Mouse (Mus musculus) olfactory bulb, adult 2 months (tissue): ENCODE measurements around the gene Cend1. TPM values are rescaled to one million over a fixed set of nuclear protein-coding genes. Genes with fewer than 3 reads are reported as not detected.

Source experiments
- H3K27ac ChIP-seq: fragments of 200-500 bp; 2 replicates; pipeline ENCODE4 v1.5.1; 2012; ENCODE audit warnings: low read depth, low read length; ENCODE audit not compliant: insufficient read depth
- H3K4me1 ChIP-seq: fragments of 200-500 bp; 2 replicates; pipeline ENCODE4 v1.6.1; 2012; ENCODE audit warnings: low read length; ENCODE audit not compliant: control insufficient read depth, insufficient read depth
- H3K4me3 ChIP-seq: fragments of 200-500 bp; 2 replicates; pipeline ENCODE4 v1.5.1; 2012; ENCODE audit warnings: mild to moderate bottlenecking, low read depth, low read length, moderate library complexity; ENCODE audit not compliant: insufficient read depth
- CTCF ChIP-seq: fragments of 200-500 bp; IDR thresholded peaks from 2 replicates; pipeline ENCODE4 v1.5.1; 2012; ENCODE audit warnings: low read depth, mild to moderate bottlenecking, low read length, moderate library complexity; ENCODE audit not compliant: insufficient read depth
- POLR2A ChIP-seq: fragments of 200-500 bp; IDR thresholded peaks from 2 replicates; pipeline ENCODE4 v1.6.1; 2012; ENCODE audit warnings: mild to moderate bottlenecking, low read depth, low read length, moderate library complexity; ENCODE audit not compliant: insufficient read depth
- WGBS: fragments of 180-500 bp; shearing (Covaris S2); methylation state at CpG from one replicate; pipeline ENCODE4 v1.1.7; 2018; 5-methylcytosine and 5-hydroxymethylcytosine counted together
- polyA plus RNA-seq: library from polyadenylated mRNA; stranded (reverse); fragments of >200 nt; gene quantifications from 2 replicates; pipeline ENCODE4 v1.2.4, GENCODE M21; 2012; ENCODE audit warnings: low replicate concordance; ENCODE audit not compliant: missing spikeins, insufficient read depth, insufficient read length

The Cend1 gene
- polyA plus RNA-seq, result 518 TPM in 1 of 2 replicates, not detected in the other

DNA sequence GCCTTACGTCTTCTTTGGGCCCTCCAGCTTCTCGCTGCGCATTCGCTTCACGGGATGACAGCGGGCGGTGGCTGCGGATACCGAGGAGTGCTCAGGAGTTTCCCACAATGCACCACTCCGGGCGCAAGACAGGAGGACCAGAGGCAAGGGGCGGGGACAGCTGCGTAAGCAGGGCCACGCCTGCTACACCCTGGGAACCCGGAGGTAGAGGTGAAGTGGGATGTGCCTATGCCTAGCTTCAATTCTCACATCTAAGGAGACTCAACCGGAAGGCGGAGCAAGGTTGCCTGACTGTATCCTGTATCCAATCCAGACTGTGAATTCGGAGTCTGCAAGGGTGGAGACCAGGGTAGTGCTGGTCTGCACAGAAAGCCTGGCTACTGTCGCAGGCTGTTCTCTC is at the start of gene Cend1:
Gene Cend1, minus strand, starts transcription at position 182 of the 400 bp plus-strand sequence.
- Histone ChIP-seq H3K27ac (peak within 1 kb of the TSS; percentile 61), H3K4me3 (peak within 1 kb of the TSS; percentile 67), H3K4me1 (peaks cover 37% of the 10 kb centered on the region)
- TF ChIP-seq CTCF (no peak), POLR2A (peak; percentile 65)
- WGBS, result 2% methylated on average over 19 of the region's 19 CpGs

DNA sequence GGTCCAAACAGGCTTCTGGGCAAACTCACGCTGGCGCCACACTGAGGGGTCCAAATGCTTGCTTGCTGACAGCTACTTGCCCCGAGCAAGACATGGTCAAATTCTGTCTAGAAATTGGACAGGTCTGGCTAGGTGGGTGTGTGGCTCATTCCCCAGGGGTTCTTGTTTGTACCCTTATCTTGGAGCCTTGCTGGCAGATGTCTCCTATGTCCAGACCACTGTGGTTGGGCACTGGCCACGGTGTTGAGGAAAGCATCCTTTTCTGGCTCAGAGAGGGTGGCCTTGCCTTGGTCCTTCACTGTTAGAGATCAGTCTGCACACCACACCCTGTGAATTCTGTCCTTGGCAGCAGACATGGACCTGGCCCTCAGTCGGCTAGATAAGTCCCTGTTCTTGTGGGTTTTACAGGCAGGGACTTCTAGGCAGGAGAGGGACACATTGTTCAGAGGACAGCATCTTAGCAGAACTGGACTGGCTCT is 49.0 kb upstream of the Cend1 start:
- Histone ChIP-seq H3K4me3 (no peak overlapping the region), H3K4me1 (peaks cover 34% of the 10 kb centered on the region), H3K27ac (no peak overlapping the region)
- WGBS, result 72% methylated on average over 5 of the region's 5 CpGs
- TF ChIP-seq CTCF, result no peak
- TF ChIP-seq POLR2A, result no peak

DNA sequence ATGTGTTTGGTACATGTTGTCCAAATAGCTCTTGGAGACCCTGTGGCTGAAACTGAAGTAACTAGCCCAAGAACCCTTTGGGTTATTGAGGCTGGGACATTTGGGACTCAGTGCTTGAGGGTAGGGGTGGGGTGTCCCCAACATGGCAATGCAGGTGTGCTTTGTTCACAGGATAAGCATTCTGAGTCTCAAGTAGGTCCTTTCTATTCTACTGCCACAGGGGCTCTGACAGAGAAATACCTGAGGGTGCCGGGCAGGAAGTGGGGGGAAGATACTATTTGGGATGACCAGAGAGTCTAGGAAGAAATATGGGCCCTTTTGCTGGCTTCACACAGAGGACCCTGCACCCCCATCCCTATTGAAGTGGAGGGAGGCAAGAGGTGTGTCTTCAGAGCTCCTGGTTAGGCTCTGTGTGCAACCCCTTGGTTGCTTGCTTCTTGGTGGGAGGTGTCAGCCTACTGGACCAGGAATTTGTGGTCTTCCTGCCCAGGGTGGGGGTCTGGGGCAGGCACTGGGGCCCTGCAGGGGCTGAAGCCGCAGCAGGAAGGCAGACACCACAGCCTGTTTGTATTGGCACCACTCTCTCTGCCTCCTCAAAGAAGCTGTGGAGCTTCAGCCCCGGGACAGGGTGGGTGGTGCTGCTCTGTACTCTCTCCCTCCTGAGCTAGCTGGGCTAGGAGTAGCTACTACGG is 48.4 kb upstream of the Cend1 start:
- Histone ChIP-seq H3K27ac (no peak overlapping the region), H3K4me3 (no peak overlapping the region), H3K4me1 (peaks cover 33% of the 10 kb centered on the region)
- 68% methylated on average over 4 of the region's 4 CpGs for WGBS
- TF ChIP-seq CTCF (no peak), POLR2A (no peak)

DNA sequence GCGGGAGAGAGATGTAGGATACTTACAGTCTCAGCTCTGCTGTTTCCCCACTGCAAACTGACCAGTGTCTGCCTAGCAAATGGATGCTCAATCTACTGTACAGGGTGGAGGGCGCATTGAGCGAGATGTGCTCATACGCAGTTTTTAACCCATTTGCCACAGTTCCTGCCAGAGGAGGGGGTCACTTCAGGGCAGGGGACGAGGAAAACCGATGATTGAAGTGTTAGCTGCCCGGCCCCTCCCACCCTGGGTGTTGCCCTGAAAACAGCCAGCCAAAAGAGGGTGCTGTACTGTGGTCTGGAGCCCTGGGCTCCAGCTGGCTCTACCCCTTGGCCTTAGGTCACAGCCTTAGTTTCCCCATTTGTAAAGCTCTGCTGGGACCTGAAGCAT is 47.7 kb upstream of the Cend1 start:
- H3K27ac ChIP-seq, result 0 out of 2 replicates have a peak overlapping the region, but pooled peaks have one; percentile 19
- WGBS, result 23% methylated on average over 7 of the region's 7 CpGs
- no peak overlapping the region for H3K4me3 ChIP-seq
- H3K4me1 ChIP-seq, result peaks cover 26% of the 10 kb centered on the region
- TF ChIP-seq CTCF (no peak), POLR2A (no peak)

DNA sequence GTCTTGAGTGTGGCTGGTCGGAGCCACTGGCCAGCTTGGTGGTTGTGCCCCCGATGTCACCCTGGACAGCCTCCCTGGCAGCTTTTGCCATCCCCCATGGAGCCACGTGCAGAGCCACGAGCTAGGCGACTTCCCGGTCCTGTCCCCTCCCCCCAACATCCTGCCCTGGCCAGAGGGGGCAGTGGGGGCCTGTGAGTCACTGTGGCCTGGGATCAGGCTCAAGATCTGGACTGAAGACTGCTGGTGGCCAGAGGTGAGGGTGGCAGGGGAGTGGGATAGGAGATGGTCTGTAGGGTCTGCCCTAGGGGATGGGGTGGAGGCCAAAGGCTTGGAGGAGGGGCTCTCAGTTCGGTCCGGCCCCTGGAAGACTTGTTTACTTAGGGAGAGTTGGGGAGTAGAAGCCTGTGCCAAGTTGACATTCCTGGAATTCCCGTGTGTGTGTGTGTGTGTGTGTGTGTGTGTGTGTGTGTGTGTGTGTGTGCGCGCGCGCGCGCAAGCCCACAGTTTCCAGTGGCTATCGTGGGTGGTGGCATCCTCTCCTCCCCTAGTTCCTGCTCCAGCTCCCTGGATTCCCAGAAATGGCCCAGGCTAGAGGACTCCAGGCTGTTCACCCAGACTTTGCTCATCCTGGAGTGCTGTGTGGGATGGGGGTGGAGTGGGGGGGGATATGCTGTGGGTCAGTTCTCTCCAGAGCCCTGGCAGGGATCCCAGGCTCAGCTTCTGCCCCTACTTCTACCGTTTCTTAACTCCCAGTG is 47.1 kb upstream of the Cend1 start:
- WGBS, result 3% methylated on average over 17 of the region's 17 CpGs
- peak overlapping the region; percentile 43; the same call in 1 of the 2 replicates for H3K27ac ChIP-seq
- TF ChIP-seq CTCF (no peak), POLR2A (no peak)
- peaks cover 21% of the 10 kb centered on the region for H3K4me1 ChIP-seq
- H3K4me3 ChIP-seq, result peak overlapping the region; percentile 65; the same call in 1 of the 2 replicates

DNA sequence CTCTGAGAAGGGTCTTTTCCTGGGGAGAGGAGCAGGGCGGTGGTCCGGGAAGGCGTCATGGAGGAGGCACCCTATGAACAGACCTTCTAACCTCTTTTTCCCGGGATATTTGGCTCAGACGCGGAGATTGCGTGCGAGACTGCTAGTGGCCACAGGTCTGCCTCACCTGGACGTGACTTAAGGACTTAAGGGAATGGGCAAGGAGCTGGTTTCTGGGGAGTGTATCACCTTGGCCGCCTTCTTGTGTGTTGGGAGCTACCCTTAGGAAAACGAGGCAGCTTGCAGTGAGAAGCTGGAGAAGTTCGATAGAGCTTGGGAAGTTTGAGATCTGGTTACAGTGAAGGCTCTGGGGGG is 46.5 kb upstream of the Cend1 start:
- H3K27ac ChIP-seq, result no peak overlapping the region
- no peak for TF ChIP-seq CTCF
- no peak for TF ChIP-seq POLR2A
- 9% methylated on average over 12 of the region's 12 CpGs for WGBS

DNA sequence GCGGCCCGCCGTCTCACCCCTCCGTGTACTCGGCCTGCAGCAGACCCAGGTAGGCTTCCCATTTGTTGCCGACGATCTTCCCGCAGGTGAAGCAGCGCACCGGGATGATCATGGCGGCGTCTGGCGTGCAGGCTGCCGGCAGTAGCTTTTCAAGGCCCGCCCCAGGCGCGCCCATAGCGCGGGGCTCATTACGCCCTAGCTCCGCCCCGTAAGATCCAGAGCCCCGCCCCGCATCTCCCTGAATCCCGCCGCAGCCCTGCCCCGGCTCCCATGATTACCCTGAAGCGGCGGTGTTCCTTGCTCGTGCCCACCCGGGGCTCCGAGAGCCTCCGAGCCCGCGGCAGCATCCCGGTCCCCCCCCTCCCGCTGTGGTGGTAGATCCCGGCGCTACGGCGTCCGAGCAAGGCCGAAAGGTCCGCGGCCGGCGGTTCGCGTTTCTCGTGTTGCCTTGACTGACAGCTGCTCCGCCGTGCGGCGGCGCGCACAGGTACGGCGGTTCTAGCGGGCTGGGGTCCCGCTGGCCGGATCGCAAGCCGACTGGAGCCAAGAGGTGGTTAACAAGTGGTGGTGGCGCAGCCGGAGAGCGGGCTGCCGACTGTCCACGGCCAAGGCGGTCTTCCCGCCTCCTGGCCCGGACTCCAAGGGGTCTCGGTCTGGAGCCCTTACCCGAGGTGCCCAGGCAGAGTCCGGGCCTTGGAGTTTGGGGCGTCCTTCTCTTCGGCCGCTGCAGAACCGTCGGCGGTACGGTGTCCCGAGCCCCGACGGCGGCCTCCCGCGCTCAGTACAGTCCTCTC is 45.9 kb upstream of the Cend1 start, which contains the start of the genes Polr2l and Tspan4:
Gene Polr2l, minus strand, starts transcription at position 122 of the 794 bp plus-strand sequence.
Gene Tspan4, plus strand, starts transcription at position 230 of the 794 bp plus-strand sequence.
- TF ChIP-seq CTCF (0 out of 2 replicates have a peak, but pooled peaks have one; percentile 8), POLR2A (peak; percentile 77)
- under 1% methylated on average over 83 of the region's 87 CpGs for WGBS

More for the DNA sequence above, 46.5 kb upstream of the Cend1 start:
- Histone ChIP-seq H3K4me3 (peak overlapping the region; percentile 65), H3K4me1 (peaks cover 15% of the 10 kb centered on the region)

DNA sequence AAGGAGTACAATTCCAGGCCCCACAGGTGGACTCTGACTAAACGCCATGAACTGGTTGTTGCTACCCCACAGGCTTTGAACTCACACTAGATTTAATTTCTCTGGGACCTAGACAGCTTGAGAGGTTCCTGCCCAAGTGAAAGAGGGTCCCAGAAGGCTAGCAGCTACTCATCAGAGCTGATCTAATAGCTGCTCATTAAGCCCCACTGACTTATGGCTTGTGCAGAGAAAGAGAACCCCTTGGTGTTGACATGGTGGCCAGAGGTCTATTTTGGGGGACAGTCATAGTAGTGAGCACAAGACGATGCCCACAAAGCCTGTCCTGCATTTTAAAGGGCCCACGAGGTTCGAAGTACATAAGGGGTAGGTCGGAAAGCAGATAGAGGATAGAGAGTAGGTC is 44.9 kb upstream of the Cend1 start:
- TF ChIP-seq CTCF (no peak), POLR2A (no peak)
- 7% methylated on average over 5 of the region's 5 CpGs for WGBS
- H3K27ac ChIP-seq, result no peak overlapping the region
- peaks cover 25% of the 10 kb centered on the region for H3K4me1 ChIP-seq
- H3K4me3 ChIP-seq, result peak overlapping the region; percentile 65

More for the DNA sequence above, 45.9 kb upstream of the Cend1 start, which contains the start of the genes Polr2l and Tspan4:
- Histone ChIP-seq H3K4me3 (peak within 1 kb of the TSS; percentile 65), H3K4me1 (peaks cover 17% of the 10 kb centered on the region), H3K27ac (0 out of 2 replicates have a peak within 1 kb of the TSS, but pooled peaks have one; percentile 15)

DNA sequence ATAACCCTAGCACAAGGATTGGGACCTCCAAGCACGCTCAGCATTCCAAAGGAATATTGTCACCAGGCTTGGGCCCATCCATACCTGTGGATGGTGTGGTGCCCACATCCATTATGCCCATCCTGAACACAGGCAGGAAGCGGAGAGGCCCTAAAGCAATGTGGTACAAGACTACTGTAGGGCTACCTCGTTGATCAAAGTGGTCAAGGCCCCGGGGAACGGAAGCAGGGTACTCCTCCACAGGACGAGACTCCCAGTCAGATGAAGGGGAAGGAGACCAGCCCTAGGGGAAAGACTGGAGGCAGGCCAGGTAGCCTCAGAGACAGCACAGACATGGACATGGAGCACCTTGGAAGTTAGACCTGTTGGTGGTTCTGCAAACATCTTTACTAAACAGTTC is 43.5 kb upstream of the Cend1 start:
- Histone ChIP-seq H3K4me3 (no peak overlapping the region), H3K27ac (no peak overlapping the region), H3K4me1 (peaks cover 39% of the 10 kb centered on the region)
- 85% methylated on average over 6 of the region's 6 CpGs for WGBS
- TF ChIP-seq CTCF, result no peak
- no peak for TF ChIP-seq POLR2A
